Mouse (Mus musculus): ENCODE measurements around the gene Rpl22.

Rpl22 gene

DNA sequence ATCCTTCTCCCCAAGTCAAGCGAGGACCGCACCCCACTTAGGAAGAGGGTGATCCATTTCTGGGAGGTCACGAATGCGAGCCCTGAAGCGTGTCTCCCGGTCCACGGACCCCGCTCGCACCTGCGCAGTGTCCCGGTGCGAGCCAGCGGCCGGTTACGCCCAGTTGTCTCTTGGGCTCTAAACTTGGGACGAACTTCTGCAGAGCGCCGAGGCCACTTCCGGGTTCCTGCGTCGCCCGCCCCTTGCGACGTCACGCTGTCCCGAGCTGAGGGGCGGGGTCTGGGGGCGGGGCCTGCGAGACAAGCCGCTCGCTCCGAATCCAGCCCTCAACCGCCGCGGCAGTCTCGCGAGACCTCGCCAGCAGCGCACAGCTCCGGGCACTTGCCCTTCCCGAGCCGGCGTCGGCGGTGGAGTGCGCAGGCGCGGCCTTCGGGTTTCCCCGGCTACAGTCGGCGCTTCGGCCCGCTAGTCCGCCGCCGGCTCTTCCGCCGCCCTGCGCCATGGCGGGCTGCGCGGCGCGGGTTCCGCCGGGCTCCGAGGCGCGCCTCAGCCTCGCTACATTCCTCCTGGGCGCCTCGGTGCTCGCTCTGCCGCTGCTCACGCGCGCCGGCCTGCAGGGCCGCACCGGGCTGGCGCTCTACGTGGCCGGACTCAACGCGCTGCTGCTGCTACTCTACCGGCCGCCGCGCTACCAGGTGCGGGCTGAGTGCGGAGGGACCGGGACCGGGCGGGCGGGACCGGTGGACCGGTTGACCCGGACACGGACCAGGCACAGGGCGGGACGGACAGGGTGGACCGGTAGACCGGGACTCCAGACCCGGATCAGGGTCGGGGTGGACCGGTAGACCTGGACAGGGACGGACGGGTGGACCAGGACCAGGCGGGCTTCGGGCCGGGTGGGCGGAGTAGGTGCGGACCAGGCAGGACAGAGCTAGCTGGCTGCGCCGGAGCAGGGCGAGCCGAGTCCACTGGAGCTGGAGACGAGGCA lies 28.4 kb upstream of the Rpl22 start, which contains the start of gene Icmt:
Icmt (plus strand) TSS at position 354 of the 988 bp plus-strand sequence.
- peak; percentile 100 for DNase-seq (ENCODE audit: low spot score)

DNA sequence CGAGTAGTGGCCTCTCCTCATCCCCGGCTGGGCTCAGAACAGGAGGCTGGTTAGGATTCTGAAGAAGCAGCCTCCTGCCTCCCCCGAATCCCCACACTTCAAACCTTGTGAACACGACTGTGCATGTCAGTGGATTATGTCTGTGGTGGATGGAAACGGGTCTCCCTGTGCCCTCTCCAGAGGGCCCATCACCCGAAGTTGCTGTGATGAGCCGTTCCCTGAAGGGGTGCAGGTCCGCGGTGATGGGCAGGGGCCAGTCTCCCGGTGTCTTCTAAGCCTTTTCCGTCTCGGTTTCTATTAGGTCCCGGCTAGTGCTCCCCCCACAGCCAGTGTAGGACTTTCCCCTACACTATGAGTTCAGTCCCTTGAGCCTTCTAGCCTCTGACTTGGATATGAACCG lies 26.7 kb upstream of the Rpl22 start:
- DNase-seq (ENCODE audit: low spot score) = no peak

DNA sequence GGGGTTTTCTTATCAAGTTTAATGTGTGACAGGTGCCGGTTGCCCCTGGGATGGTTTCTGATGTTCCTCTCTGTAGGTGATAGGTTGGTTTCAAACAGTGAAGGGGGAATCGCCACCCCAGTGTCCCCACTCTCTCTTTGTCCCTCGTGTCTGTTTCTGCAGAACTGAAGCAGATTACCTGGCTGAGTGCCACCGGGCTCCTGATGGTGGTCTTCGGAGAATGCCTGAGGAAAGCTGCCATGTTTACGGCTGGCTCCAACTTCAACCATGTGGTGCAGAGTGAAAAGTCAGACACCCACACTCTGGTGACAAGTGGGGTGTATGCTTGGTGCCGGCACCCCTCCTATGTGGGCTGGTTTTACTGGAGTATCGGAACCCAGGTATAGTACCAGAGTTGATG lies 25.2 kb upstream of the Rpl22 start:
- no peak for DNase-seq (ENCODE audit: low spot score)

- no peak for DNase-seq (ENCODE audit: low spot score)
Observed at GRCm38 (mm10) chr4:152302012-152302411, 23.5 kb upstream of the Rpl22 start.

DNA sequence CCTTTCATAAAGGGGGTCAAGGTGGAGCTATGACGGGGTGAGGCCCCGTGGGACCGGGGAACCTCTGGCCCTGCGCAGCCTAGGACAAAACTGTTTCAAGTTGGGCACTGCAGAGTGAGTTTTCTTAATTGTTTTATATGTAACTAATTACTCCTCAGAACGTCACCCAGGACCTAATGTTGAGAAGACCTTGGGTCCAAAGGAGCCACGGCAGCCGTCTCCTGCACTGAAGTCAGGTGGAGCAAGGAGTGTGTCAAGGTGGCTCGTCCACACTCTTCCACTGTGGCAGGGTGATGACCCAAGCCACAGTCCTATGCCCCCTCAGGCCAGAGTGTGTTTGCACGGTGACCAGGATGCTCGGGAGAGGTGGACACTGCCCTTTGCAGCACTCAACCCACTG lies 22.4 kb upstream of the Rpl22 start:
- no peak for DNase-seq (ENCODE audit: low spot score)

- no peak for DNase-seq (ENCODE audit: low spot score)
Observed at GRCm38 (mm10) chr4:152304685-152305084, 20.9 kb upstream of the Rpl22 start.

DNA sequence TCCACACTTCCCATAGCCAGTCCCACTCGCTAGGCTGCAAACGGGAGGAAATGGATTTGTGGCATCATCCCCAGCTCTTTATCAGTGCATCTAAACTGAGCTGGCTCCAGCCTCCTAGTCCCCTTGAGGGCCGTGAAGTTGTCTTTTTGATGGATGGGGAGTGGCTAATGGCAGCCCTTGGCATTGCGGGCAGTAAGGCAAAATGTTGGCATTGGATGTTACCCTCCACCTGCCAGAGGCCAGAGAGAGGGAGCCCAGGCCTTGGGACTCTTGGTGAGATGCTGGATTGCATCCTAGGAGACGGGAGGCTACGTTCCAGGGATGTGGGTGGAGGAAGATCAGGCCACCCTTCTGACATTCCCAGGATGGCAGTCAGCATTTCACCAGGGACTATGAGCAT lies 19.6 kb upstream of the Rpl22 start:
- DNase-seq (ENCODE audit: low spot score) = no peak

- DNase-seq (ENCODE audit: low spot score) = no peak
Observed at GRCm38 (mm10) chr4:152307542-152307941, 18.0 kb upstream of the Rpl22 start.

DNA sequence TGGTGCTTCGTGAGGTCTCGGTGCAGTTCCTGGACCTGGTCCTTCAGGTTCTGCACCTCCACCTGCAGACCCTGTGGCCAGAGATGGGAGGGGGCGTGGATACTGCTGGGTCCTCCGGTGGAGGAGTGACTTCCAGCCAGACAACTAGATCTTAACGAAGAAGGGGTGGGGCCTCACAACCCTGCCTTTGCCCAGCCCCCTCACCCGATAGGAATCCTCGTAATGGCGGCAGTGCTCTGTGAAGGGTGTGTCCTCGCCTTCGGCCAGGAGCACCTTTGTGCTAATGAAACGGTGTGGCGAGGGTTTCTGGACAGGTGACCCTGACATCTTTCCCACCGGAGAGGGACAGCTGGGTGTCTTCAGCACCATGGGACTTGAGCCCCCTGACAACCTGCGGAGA lies 13.4 kb upstream of the Rpl22 start:
- DNase-seq (ENCODE audit: low spot score) = no peak

DNA sequence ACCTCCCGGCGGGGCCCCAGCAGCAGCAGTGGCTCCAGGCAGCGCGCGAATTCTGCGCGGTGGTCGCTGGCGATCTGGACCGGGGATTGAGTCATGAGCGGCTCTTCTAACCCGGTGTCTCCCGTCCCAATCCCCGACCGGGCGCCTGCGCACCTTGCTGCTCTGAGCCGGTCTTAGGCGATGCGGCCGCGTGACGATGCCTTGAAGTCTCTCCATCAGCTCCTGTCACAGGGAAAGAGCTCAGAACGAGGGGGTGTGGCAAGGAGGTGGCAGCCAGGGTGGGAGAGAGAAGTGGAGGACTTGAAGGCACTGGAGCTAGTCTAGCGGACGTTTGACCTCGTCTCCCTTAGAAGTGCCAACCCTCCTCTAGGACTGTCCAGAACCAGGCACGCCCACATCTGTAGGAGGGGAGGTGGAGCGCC lies 12.3 kb upstream of the Rpl22 start:
- DNase-seq (ENCODE audit: low spot score) = no peak

GRCm38 (mm10) chr4:152313934-152314333 lies 11.6 kb upstream of the Rpl22 start:
- no peak for DNase-seq (ENCODE audit: low spot score)

DNA sequence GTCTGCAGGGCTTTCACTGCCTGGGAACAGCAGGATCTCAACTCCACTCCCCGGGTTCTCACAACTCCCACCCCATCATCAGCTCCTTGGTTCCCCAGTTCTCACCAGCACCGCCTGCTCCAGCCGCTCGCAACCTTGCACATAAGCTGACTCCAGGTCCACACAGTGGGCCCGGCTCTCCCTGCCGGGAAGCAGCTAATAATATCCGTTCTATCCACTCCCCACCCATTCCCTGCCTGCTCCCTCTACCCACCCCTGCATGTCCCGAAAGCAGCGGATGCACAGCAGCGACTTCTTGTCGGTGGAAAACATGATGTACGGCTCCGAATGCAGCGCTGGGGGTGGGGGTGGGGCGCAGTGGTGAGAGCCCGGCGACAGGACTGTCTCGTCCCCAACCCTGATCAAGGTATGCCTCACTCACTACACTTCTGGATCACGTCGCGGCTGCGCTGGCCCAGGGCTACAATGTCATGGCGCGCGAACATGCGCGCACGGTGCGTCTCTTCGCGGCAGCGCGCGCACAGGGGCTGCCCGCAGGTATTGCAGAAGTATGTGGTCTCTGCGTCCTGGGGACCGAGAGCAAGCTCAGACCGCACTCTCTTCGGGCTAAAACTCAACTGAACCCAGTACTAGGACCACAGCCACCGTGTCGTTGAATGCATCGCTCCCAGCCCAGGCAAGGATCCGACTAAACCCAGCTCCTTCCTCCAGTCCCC lies 9.9 kb upstream of the Rpl22 start:
- DNase-seq (ENCODE audit: low spot score) = no peak

DNA sequence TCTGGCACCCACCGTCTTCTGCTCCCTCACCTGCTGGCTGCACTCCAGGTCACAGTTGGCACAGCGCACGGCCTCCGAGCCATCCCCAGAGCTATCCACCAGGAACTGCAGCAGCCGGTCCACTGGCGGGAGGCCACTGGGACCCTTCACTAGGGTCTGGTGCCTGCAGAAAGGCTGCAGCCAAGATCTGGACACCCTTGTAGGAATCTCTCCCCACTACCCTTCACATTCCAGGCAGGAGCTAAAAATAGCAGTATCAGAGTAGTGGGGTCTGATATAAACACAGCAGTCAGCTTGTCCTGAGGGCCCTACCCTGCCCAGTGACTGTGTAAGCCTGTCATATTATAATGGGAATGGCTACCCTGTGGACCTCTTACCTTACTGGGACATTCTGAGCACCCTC lies 7.9 kb upstream of the Rpl22 start:
- DNase-seq (ENCODE audit: low spot score) = no peak

- DNase-seq (ENCODE audit: low spot score) = peak; percentile 56
Observed at GRCm38 (mm10) chr4:152318517-152319234, 6.9 kb upstream of the Rpl22 start, which contains the start of gene Rnf207. TSS of gene Rnf207 (minus strand) at chr4:152318993.

DNA sequence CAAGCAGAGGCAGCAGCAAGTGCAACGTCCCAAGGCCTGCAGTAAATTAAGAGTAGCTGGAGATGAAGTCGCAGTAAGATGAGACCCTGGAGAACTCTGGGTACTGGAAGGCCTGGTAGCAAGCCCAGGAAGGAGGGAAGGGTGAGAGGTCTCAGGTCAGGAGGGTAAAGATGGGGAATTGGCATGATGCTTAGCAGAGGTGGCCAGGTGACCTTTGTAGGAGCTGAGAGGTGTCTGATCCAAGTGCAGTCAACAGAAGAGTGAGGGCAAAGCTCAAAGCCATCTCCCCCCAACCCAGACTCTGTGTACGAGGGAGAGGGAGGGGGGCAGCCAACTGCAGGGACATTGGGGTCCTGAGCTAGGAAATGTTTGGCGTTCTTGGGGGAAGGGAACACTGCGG lies 4.1 kb upstream of the Rpl22 start:
- DNase-seq (ENCODE audit: low spot score) = no peak

- DNase-seq (ENCODE audit: low spot score) = no peak
Observed at GRCm38 (mm10) chr4:152324641-152325562, 640 bp upstream of the Rpl22 start.

DNA sequence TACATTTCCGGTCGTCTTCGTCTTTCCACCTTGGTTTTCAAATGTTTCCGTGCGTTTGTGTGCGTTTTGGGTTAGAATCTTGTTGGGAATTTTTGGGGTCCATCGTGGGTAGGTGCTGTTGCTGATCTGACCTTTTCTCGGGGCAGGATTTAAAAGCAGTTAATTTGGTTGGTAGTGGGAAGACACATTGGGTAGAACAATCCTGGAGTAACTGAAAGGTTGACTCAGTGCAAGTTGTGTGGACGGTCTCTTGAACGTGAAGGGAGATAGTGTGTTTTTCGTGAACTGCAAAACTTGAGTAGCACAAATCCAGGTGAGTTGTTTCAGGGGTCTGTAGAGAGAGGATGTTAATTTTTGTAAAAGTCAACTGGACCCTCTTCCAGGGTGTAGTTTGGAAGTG lies 1.0 kb downstream of the Rpl22 start:
- DNase-seq (ENCODE audit: low spot score) = no peak

DNA sequence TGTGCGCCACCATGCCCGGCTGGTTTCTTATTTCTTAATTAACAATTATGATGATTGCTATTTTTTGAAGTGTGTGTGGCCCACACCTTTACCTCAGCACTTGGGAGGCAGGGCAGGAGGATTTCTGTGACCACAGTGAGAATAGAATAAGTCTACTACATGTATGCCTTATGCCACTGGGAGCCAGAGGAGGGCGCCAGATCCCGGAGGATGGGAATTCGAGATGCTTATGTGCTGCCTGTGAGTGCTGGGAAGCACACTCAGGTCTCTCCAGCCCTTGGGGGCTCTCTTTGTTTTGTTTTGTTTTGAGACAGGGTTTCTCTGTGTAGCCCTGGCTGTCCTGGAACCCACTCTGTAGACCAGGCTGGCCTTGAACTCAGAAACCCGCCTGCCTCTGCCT lies 3.1 kb downstream of the Rpl22 start:
- DNase-seq (ENCODE audit: low spot score) = peak; percentile 40

GRCm38 (mm10) chr4:152332952-152333351 lies 7.4 kb downstream of the Rpl22 start:
- DNase-seq (ENCODE audit: low spot score) = peak; percentile 60

GRCm38 (mm10) chr4:152333587-152333986 lies 8.0 kb downstream of the Rpl22 start:
- no peak for DNase-seq (ENCODE audit: low spot score)

DNA sequence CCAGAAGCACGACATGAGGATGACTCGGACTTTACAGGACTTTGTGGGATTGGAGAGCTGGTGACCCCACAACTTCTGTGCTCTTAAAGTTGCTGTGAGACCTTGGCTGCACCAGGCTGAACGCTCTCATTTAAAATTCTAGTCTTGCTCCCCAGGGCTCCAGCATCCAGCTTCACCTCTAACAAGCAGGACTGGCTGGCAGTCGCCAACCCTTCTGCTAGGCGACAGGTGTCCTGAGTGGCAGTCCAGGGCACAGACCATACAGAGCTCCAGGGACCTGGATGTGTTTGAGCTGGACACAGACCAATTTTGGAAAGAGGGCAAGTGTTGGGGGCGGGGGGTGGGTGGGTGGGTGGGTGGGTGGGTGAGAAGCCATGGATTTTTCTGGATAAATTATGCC lies 12.2 kb downstream of the Rpl22 start:
- DNase-seq (ENCODE audit: low spot score) = no peak

Measured in urinary bladder, postnatal 25 days (tissue).